Mouse (Mus musculus) spleen, embryonic (tissue): ENCODE data around the gene Dusp10.

Experiments used
- CTCF ChIA-PET: fragments of 350-600 bp; sonication (Branson Sonifier 250); formaldehyde crosslinking; loops from one replicate; lab custom pipeline; 2022; lab: Charles Lee

Dusp10 gene

DNA sequence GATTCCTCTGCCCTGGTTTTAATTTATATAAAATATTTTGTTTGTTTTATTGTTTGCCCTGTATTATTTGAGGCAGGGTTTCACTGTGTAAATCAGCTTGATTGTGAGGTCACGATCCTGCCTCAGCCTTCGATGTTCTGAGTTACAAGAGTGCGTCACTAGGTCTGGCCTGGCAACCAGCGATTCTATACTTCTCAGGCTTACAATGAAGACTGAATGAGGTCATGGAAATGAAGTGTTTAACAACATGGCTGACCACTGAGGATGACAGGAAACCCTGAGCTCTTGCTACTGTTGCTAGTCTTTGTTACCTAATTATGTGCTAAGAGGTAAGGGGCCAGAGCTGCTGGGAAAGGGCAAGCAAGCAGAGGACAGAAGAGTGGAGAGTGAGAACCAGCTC lies at the start of gene Dusp10:
Gene Dusp10, plus strand, starts transcription at position 197 of the 400 bp plus-strand sequence.
- CTCF ChIA-PET, result interaction anchor here (0.6 to 0.7 kb wide), 3 partner anchors 10 to 1316 kb away, joined by 3 to 4 read pairs (median 4); no protein-coding TSS in a partner anchor

GRCm38 (mm10) chr1:183965341-183965740 lies 47.8 kb upstream of the Dusp10 start:
- CTCF ChIA-PET, result interaction anchor here (0.6 to 0.7 kb wide), 2 partner anchors 17 to 208 kb away, joined by 7 to 11 read pairs; no protein-coding TSS in a partner anchor

- CTCF ChIA-PET, result no interaction called here
These were observed 43.8 kb upstream of the Dusp10 start for GRCm38 (mm10) chr1:183969265-183969664.

DNA sequence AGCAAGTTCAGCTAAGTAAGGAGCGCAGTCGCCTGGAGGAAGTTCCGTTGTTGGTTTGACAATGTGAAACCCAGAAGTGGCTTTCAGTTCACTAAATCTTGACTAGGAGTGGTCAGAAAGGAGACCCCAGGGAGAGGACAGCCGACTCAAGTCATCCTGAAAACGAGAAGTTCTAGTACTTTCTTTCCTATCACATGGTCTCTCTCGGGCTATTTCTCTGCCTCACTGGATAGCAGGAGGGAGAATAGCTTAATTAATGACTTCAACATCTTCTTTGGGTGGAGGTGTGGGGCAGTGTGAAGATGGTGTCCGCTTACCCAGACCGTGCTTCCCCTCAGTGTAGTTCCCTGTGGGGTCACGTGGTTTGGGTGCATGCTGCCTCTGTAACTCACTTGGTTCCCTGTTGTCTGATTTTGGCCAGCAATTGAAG lies 33.3 kb upstream of the Dusp10 start:
- CTCF ChIA-PET, result interaction anchor here (1.7 kb wide), 1 partner anchor 48 kb away, joined by 4 read pairs; no protein-coding TSS in a partner anchor

GRCm38 (mm10) chr1:183982108-183982507 lies 31.0 kb upstream of the Dusp10 start:
- CTCF ChIA-PET, result interaction anchor here (0.5 kb wide), 1 partner anchor 17 kb away, joined by 7 read pairs; no protein-coding TSS in a partner anchor

DNA sequence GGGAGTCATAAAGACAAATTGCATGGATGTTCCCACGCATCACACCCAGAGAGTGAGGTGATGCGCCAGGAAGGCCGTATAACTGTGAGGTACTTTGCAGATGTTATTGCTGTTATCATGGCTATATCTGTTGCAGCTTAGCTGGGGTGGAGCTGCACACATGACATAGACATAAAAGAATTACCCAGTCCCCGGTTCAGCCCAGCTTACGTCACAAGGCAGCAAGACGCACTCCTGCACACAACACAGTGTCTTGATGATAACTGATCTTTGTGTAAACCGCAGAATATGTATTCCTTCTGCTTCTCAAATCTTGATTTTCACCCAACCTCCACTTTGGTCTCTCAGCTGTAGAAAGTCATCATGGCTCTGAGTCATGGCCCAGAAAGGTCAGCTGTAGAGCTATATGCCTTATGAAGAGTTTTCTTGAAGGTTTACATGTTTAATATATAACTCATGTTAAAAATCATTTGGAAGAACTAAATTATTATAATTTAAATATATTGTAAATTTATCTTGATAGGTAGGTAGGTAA lies 25.3 kb upstream of the Dusp10 start:
- CTCF ChIA-PET, result no interaction called here

- CTCF ChIA-PET, result interaction anchor here (1.0 kb wide), 1 partner anchor 16 kb away, joined by 3 read pairs; no protein-coding TSS in a partner anchor
These were observed 21.2 kb upstream of the Dusp10 start for GRCm38 (mm10) chr1:183991921-183992320.

GRCm38 (mm10) chr1:183997207-183997606 lies 15.9 kb upstream of the Dusp10 start:
- CTCF ChIA-PET, result interaction anchor here (0.7 kb wide), 1 partner anchor 1488 kb away, joined by 6 read pairs; no protein-coding TSS in a partner anchor

- CTCF ChIA-PET, result interaction anchor here (0.7 kb wide), 1 partner anchor 47 kb away, joined by 3 read pairs; no protein-coding TSS in a partner anchor
These were observed 10.6 kb upstream of the Dusp10 start for GRCm38 (mm10) chr1:184002470-184002869.

DNA sequence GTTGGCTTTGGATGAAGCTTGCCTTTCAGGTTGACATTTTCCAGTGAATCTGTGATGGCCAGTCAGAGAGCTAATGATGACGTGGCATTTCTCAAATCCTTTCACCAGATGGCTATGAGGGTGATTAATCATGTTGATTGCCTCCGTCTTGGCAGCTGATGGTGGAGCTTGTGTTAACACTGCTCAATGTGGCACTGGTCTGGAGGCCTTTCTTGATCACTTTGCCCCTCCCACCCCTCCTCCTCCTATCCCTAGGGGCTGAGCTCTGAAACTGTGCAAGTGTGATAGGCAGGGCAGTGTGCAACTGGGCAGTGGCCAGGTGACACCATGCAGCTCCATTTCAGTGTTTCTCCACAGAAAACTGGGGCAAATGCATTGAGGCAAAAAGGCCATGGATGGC lies 8.8 kb upstream of the Dusp10 start:
- CTCF ChIA-PET, result interaction anchor here (0.8 kb wide), 1 partner anchor 20 kb away, joined by 3 read pairs; no protein-coding TSS in a partner anchor

GRCm38 (mm10) chr1:184005315-184006058 lies 7.6 kb upstream of the Dusp10 start:
- CTCF ChIA-PET, result no interaction called here

GRCm38 (mm10) chr1:184006086-184006485 lies 7.0 kb upstream of the Dusp10 start:
- CTCF ChIA-PET, result no interaction called here

GRCm38 (mm10) chr1:184011311-184011710 lies 1.8 kb upstream of the Dusp10 start:
- CTCF ChIA-PET, result no interaction called here

GRCm38 (mm10) chr1:184014091-184014490 lies 989 bp downstream of the Dusp10 start:
- CTCF ChIA-PET, result no interaction called here

GRCm38 (mm10) chr1:184015995-184016730 lies 3.1 kb downstream of the Dusp10 start:
- CTCF ChIA-PET, result interaction anchor here (0.7 kb wide), 1 partner anchor 222 kb away, joined by 4 read pairs; no protein-coding TSS in a partner anchor

GRCm38 (mm10) chr1:184017606-184018005 lies 4.5 kb downstream of the Dusp10 start:
- CTCF ChIA-PET, result no interaction called here

GRCm38 (mm10) chr1:184019042-184019721 lies 6.1 kb downstream of the Dusp10 start:
- CTCF ChIA-PET, result no interaction called here

GRCm38 (mm10) chr1:184019722-184020107 lies 6.6 kb downstream of the Dusp10 start:
- CTCF ChIA-PET, result no interaction called here

DNA sequence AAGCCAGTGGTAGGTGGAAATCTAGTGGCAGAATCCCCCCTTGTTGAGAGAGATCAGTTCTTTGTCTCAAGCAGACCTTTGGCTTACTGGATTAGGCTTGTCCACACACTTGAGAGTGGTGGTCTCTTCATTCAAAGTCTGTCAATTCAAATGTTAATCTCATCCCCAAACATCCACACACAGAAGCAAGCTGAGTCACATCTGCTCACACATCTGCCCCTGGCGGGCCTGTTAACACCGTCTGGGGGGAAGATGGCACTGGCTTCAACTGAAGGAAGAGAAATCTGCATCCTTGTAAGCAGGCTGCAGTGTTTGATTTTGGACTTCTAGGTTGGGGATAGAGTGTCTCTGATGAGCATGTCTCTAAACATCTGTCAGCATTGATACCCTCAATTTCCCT lies 10.9 kb downstream of the Dusp10 start:
- CTCF ChIA-PET, result interaction anchor here (1.2 kb wide), 1 partner anchor 20 kb away, joined by 3 read pairs; no protein-coding TSS in a partner anchor

DNA sequence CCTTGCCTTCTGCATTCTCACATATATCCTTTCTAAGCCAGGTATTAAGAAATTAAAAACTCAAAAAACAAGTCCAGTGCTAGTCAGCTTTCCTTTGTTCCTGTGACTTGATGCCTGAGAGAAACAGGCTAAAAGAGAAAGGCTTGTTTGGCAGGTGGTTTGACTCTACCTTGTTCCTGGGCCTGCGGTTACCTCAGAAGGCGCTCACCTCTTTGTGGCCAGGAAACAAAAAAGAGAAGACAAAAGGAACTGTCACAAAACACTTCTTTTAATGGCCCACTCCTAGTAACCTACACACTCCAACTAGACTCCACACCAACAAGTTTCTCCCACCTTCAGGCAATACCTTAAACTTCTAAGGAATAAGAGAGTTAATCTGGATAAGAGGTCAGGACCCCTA lies 11.5 kb downstream of the Dusp10 start:
- CTCF ChIA-PET, result interaction anchor here (1.2 kb wide), 1 partner anchor 21 kb away, joined by 3 read pairs; no protein-coding TSS in a partner anchor

GRCm38 (mm10) chr1:184025079-184025478 lies 12.0 kb downstream of the Dusp10 start:
- CTCF ChIA-PET, result interaction anchor here (1.2 kb wide), 1 partner anchor 21 kb away, joined by 3 read pairs; no protein-coding TSS in a partner anchor
